Mouse (Mus musculus): ENCODE measurements around the gene Ndc1.

The Ndc1 gene

DNA sequence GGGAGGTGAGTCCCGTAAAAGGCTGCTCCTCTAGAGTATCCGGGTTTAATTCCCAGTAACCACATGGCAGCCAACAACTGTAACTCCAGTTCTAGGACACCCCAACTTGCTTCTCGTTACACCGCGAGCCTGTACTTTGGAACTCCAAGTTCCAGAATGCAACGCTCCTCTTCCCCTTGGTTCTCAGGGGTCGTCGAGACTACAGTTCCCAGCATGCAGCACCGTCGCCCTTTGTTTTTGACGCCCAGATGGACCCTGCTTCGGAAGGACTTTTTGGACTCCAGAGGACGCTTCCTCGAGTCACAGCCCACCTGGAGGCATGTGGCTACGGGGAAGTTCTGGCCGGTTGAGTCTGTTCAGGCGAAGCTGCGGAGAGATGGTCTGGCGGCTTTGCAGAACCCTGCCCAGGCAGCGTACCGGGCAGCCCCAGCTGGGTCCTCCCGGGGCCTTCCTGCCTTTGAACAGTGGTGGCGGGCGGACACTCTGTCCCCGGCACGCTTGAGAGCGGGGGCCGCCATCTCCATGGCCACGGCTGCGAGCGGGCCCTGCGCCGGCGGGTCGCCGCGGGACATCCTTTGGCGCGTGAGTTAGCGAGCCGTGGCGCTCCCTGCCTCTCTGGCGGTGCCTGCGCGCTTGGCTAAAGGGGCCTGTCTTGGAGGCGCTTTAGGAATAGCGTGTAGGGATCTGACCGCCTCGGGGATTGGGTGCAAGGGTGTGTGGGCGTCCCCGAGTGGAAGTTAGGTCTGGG, at the start of gene Ndc1:
Ndc1 (plus strand) TSS at position 218 of the 748 bp plus-strand sequence.
- DNase-seq (ENCODE audit: inconsistent age in 2 of 2, low spot score in 1 of 2), result peak; percentile 87 to 97

DNA sequence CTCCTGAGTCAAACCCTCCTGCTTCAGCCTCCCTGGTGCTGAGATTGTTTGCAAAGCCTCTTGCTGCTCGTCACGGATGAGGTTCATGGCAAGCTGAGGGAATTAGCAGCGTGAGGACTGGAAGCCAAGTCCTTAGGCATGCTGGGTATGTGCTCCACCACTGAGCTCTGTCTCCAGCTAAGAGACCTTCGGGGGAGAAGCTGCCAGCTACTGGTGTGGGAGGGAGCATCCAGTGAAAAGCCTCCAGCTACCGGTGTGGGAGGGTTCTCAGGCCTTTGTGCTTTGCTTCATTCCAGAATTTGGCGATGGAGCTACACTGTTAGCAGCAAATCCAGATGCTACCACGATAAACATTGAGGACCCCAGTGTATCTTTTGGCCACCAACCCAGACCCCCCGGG, 48.9 kb upstream of the Ndc1 start:
- no peak for DNase-seq (ENCODE audit: inconsistent age in 2 of 2, low spot score in 1 of 2)

DNA sequence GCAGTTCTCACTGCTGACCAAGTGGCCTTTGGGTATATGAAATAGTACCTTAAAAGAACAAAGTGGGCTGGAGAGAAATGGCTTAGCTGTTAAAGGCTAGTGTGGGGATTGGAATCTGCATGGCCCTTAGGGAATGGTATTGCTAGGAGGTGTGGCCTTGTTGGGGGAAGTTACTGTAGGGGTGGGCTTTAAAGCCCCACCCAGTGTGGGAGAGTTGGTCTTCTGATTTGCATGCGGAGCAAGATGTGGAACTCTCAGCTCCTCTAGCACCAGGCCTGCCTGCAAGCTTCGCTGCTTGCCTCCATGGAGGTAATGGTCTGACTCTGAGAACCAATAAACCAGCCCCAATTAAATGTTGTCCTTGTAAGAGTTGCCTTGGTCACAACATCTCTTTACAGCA, 46.5 kb upstream of the Ndc1 start:
- no peak for DNase-seq (ENCODE audit: inconsistent age in 2 of 2, low spot score in 1 of 2)

- DNase-seq (ENCODE audit: inconsistent age in 2 of 2, low spot score in 1 of 2), result no peak
These were observed 44.5 kb upstream of the Ndc1 start for GRCm38 (mm10) chr4:107323113-107323512.

DNA sequence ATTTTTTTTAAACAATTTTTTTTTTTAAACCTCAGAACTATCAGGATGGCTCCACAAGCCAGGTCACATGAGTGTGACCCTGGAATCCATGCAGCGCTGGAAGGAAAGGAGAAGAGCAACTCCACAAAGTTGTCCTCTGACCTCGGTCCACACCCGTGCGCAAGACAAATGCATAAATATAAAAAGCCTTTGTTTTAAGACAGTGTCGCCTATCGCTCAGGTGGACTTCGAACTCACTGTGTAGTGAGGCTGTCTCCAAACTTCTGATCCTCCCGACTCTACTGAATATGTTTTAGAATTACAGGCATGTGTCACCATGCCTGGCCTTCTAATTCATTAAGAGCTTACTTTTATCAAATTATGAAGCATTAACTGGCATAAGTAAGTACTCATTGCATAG, 39.1 kb upstream of the Ndc1 start:
- no peak for DNase-seq (ENCODE audit: inconsistent age in 2 of 2, low spot score in 1 of 2)

GRCm38 (mm10) chr4:107333514-107333913, 34.1 kb upstream of the Ndc1 start:
- DNase-seq (ENCODE audit: inconsistent age in 2 of 2, low spot score in 1 of 2), result no peak

- DNase-seq (ENCODE audit: inconsistent age in 2 of 2, low spot score in 1 of 2), result no peak
These were observed 31.2 kb upstream of the Ndc1 start for GRCm38 (mm10) chr4:107336356-107336755.

DNA sequence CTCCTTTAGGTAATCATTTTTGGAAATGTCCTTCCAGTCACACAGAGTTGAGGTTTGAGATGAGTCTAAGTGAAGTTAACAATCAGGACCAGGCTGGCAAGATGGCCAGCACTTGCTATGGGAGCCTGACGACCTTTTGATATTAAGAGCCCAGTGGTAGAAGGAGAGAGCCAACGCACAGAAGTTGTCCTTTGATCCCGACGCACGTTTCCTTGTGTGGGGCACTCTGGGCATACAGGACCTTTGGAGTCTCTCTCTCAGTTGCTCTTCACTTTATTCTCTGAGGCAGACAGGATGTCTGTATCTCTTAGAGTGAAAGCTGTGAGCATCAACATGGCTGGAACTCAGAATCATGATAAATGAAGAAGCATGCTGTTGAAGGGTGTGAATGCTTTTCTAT, 30.1 kb upstream of the Ndc1 start:
- DNase-seq (ENCODE audit: inconsistent age in 2 of 2, low spot score in 1 of 2), result no peak

- no peak for DNase-seq (ENCODE audit: inconsistent age in 2 of 2, low spot score in 1 of 2)
These were observed 26.2 kb upstream of the Ndc1 start for GRCm38 (mm10) chr4:107341354-107341753.

GRCm38 (mm10) chr4:107344612-107345011, 23.0 kb upstream of the Ndc1 start:
- no peak for DNase-seq (ENCODE audit: inconsistent age in 2 of 2, low spot score in 1 of 2)

GRCm38 (mm10) chr4:107347221-107347620, 20.4 kb upstream of the Ndc1 start:
- DNase-seq (ENCODE audit: inconsistent age in 2 of 2, low spot score in 1 of 2), result peak; percentile 59 to 80

- no peak for DNase-seq (ENCODE audit: inconsistent age in 2 of 2, low spot score in 1 of 2)
These were observed 18.9 kb upstream of the Ndc1 start for GRCm38 (mm10) chr4:107348529-107349310.

DNA sequence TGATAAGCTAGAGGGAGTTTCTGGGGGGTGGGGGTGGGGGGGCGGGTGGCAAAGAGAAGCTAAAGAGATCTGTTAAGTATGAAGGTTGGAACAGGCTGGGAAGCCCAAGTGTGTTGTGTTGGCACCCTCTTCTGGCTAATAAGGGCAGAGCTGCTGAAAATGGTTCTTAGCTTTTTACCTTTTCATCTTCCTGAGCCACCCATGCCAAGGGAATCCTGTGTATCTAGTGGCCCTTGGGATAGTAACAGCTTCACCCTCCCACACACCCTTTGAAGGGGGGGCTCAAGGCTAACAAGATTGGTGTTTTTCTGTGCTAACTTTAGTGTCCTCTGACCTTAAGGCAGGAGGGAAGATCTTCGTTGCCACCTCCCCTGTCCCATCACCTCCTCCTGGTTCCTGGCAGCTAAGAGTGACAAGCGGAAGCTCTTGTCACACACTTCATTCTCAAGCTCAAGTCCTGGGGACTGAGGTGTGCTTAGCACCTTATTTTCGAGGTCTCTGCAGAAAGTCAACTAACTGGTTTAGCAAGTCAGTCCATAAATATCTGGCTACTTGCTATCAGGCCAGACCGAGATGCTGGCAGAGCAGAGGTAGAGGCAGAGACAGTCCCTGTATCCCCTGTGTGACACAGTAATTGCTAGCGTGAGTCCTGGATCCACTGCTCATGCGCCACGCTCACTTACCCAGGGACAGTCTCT, 18.1 kb upstream of the Ndc1 start:
- DNase-seq (ENCODE audit: inconsistent age in 2 of 2, low spot score in 1 of 2), result peak in 1 of 2 experiments; percentile 73

- no peak for DNase-seq (ENCODE audit: inconsistent age in 2 of 2, low spot score in 1 of 2)
These were observed 16.2 kb upstream of the Ndc1 start for GRCm38 (mm10) chr4:107351368-107351767.

DNA sequence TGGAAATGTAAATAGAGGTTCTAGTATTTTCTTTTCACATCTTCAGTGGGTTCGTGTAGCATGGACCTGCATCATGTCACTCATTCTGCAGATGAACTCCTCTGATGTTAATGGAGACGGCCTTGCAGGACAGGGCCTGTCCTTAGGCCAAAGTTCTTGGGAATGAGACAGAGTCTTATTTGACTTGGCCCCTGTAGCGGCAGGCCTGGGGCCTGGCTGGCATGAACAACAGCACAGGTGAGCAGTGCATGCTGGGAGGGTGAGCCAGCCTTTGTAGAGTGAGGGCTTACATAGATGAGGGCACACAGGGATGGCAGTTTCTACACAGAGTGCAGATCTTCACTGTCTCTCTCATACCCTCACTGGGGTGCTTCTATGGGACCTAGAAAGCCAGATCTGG, 14.0 kb upstream of the Ndc1 start:
- DNase-seq (ENCODE audit: inconsistent age in 2 of 2, low spot score in 1 of 2), result no peak

GRCm38 (mm10) chr4:107354126-107354525, 13.5 kb upstream of the Ndc1 start:
- no peak for DNase-seq (ENCODE audit: inconsistent age in 2 of 2, low spot score in 1 of 2)

DNA sequence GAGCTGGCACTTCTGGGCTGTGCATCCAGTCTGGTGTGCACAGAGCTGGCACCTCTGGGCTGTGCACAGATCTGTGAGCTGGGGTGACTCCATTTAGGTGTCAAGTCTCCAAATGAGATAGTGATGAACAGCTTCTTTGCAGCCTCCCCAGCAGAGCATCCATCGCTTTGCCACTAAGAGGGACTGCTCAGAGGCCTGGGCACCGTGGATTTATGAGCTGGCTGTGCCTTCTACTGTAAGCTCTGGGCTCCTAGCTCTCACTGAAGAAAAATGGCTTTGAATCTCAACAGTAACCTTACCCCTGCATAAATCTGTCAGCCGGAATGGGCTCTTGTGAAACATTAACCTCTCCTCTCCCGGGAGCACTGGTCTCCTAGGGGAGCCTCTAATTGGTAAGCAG, 13.0 kb upstream of the Ndc1 start:
- DNase-seq (ENCODE audit: inconsistent age in 2 of 2, low spot score in 1 of 2), result peak; percentile 40 to 61

DNA sequence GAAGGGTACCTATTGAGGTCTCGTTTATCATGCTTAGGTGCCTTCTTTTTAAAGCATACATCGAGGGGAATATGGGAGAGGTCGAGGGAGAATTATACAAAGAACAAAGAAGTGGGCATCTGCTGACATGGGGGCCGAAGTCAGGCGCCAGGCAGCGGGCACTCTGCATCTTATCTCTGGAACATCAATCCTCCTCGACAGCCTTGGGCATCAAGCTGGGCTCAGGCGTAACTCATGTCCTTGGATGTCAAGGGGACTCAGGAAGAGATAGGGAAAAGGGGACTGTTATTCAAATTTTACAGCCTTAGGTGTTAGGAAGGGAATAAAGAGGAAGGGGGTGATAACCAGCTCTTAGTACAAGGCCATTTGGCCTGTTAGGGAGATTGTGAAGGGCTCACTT, 10.4 kb upstream of the Ndc1 start:
- DNase-seq (ENCODE audit: inconsistent age in 2 of 2, low spot score in 1 of 2), result peak; percentile 52 to 70

- DNase-seq (ENCODE audit: inconsistent age in 2 of 2, low spot score in 1 of 2), result no peak
These were observed 9.1 kb upstream of the Ndc1 start for GRCm38 (mm10) chr4:107358460-107358859.

DNA sequence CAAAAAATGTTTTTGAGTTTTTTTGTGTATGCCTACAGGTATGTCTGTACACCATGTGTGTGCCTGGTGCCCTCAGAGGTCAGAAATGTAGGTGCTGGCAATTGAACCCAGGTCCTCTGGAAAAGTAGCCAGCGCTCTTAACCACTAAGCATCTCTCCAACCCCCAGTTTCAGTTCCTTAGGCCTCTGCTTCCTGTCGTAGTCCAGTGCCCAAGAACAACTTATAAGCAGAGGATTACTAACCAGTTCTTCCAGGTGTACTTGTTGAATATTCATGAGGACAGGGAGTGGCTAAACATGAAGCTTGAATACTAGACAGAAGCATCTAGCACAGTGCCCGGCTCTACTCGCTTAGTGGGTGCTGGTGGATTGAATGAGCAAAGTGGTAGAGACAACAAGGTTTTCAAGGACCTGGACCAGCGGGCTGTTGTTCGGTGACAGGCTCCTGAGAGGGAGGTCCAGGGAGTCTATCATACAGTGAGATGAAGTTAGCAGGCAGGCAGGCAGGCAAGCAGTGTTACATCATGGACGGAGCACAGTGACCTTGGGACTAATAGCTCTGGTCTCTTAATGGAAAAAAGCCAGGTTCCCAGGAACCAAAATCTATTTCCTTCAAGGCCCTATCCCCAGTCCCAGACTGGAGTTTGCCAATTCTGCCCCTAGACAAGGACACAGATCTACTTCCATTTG, 7.0 kb upstream of the Ndc1 start:
- DNase-seq (ENCODE audit: inconsistent age in 2 of 2, low spot score in 1 of 2), result peak in 1 of 2 experiments; percentile 52

DNA sequence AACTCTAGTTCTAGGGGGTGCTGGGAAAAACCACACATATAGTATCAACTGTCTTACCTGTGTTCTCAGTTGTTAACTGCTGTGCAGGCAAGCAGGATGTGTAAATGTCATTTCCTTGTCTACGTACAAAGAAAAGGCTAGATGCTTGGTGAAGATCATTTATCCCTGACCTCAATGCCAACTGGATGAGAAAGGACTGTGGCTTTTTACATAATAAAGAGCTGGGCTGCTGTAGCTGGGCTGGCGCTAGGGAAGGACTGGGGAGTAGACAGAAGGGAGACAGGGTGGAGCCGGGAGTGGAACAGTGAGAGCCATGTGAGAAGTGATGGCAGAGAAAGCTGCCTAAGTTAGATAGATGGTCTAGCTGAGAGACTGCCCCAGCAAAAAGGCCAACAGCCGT, 4.8 kb upstream of the Ndc1 start:
- peak; percentile 51 to 62 for DNase-seq (ENCODE audit: inconsistent age in 2 of 2, low spot score in 1 of 2)
